Mouse (Mus musculus): ENCODE results near the gene Ormdl1. TPM values are rescaled to one million over a fixed set of nuclear protein-coding genes. Genes with fewer than 3 reads are reported as not detected.
"Not testable (repeated sequence)": the region's sequence is repeated elsewhere in the genome, so short reads cannot be mapped to it uniquely, and the experiment has no call there.

Ormdl1 gene
- polyA plus RNA-seq, 1 experiment from 2014 or later = 33.7 TPM

DNA sequence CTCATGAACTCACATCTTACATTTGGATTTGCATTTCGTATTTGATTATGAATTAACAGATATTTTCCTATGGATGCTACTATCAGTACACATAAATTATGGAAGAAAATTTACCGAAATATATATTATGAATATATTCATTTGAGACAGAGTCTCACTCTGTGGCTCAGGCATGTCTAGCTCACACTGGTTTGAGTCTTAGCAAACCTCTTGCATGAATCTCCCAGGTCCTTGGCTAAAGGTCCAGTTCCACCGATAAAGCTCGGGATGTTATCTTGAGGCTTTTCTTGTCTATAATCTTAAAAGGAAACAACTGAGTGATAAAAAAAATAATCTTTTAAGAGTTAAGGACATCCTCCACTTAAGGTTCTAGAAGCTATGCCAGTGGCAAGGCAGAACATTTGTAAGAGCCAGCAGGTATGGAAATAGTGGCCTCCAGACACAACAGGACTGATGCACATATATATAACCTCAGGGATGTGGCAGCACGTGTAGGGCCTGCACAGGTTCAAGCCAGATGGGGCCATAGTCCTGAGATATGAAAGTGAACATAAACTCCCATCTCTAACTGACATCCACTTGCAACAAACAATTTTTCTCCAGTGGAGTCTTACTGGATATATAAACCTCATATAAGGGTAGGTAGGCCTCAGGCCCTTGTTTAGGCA, 28.1 kb downstream of the Ormdl1 start:
- H3K9me3 ChIP-seq = no peaks in the 10 kb centered on the region
- no peak overlapping the region for H3K27ac ChIP-seq (replicated peaks)
- peaks cover 47% of the 10 kb centered on the region for H3K36me3 ChIP-seq
- 72% methylated on average over 5 of the region's 5 CpGs for WGBS
- no peak overlapping the region for H3K4me3 ChIP-seq
- H3K4me1 ChIP-seq = no peaks in the 10 kb centered on the region
- no peaks in the 10 kb centered on the region for H3K27me3 ChIP-seq (replicated peaks)
- H3K4me2 ChIP-seq = no peak overlapping the region
- no peak overlapping the region for H3K9ac ChIP-seq
- no peak for ATAC-seq (ENCODE audit: extremely low read depth, insufficient number of reproducible peaks, low FRiP score, low TSS enrichment)

DNA sequence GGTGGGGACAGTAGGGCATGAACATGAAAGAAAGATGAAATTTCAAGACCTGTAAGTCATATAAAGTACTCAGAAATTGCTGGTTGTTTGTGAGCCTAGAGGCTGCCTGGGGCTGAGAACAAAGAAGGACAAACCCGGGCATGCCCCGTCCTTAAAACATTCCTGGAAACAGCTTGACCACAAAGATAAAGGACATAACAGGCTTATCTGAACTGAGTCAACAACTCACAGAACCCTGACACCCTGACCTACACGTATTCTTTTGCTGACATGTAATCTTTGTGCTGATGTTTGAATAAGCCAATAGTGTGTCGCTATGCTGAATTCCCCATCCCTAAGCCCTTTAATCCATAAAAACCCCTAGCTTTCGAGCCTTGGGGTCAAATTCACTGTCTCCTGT, 36.6 kb downstream of the Ormdl1 start:
- not testable (repeated sequence) for H3K4me1 ChIP-seq; ATAC-seq (ENCODE audit: extremely low read depth, insufficient number of reproducible peaks, low FRiP score, low TSS enrichment); H3K9me3 ChIP-seq; H3K4me2 ChIP-seq; H3K9ac ChIP-seq; H3K36me3 ChIP-seq; H3K27me3 ChIP-seq (replicated peaks); H3K27ac ChIP-seq (replicated peaks); H3K4me3 ChIP-seq
- 46% methylated on average over 5 of the region's 5 CpGs for WGBS

DNA sequence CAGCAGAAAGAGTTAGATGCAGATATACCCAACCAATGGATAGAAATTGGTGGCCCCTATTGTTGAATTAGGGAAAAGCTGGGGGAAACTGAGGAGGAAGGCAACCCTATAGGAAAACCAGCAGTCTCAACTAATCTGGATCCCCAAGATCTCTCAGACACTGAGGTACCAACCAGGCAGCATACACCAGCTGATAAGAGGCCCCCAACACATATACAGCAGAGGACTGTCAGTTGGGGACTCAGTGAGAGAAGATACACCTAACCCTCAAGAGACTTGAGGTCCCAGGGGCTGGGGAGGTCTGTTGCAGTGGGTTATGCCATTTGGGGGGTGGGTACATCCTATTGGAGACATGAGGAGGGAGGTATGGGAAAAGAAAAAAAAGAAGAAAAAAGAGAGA, 38.6 kb downstream of the Ormdl1 start:
- H3K4me2 ChIP-seq = no peak overlapping the region
- H3K36me3 ChIP-seq = peaks cover 3% of the 10 kb centered on the region
- no peaks in the 10 kb centered on the region for H3K27me3 ChIP-seq (replicated peaks)
- no peak overlapping the region for H3K9ac ChIP-seq
- no peak overlapping the region for H3K4me3 ChIP-seq
- no peaks in the 10 kb centered on the region for H3K4me1 ChIP-seq
- peaks cover 6% of the 10 kb centered on the region; the same call in 1 of the 2 replicates for H3K9me3 ChIP-seq
- H3K27ac ChIP-seq (replicated peaks) = no peak overlapping the region
- no peak for ATAC-seq (ENCODE audit: extremely low read depth, insufficient number of reproducible peaks, low FRiP score, low TSS enrichment)

DNA sequence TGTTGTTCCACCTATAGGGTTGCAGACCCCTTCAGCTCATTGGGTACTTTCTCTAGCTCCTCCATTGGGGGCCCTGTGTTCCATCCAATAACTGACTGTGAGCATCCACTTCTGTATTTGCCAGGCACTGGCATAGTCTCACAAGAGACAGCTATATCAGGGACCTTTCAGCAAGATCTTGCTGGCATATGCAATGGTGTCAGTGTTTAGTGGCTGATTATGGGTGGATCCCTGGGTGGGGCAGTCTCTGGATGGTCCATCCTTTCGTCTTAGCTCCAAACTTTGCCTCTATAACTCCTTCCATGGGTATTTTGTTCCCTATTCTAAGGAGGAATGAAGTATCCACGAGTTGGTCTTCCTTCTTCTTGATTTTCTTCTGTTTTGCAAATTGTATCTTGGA, 40.5 kb downstream of the Ormdl1 start:
- WGBS = 68% methylated on average over 2 of the region's 2 CpGs

DNA sequence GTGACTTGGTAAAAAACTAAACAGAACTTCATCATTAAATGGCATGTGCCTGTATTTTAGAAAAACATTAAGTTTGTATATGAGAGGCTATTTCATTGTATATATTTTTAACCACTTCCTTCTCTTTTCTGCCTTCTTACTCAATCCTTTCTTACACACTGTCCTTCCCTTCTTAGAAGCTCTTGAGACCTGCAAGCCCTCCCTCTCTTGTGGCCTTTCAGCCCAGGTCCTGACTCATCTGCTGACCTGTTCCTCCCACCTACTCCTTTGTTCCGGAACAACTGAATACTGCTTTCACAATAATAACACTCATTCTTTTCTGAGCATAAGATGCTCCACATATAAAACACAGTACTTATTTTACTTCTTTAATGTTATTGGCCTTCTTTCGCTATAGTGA, 44.2 kb downstream of the Ormdl1 start:
- ATAC-seq (ENCODE audit: extremely low read depth, insufficient number of reproducible peaks, low FRiP score, low TSS enrichment) = no peak
- Histone ChIP-seq H3K27me3 (replicated peaks) (no peaks in the 10 kb centered on the region), H3K27ac (replicated peaks) (no peak overlapping the region), H3K36me3 (peaks cover 52% of the 10 kb centered on the region), H3K4me3 (no peak overlapping the region), H3K4me1 (no peaks in the 10 kb centered on the region), H3K9ac (no peak overlapping the region), H3K9me3 (peaks cover 6% of the 10 kb centered on the region; the same call in 1 of the 2 replicates), H3K4me2 (no peak overlapping the region)
- 88% methylated on average over 2 of the region's 2 CpGs for WGBS

More for the DNA sequence above, 40.5 kb downstream of the Ormdl1 start:
- not testable (repeated sequence) for H3K27me3 ChIP-seq (replicated peaks); H3K4me3 ChIP-seq; H3K4me2 ChIP-seq; H3K4me1 ChIP-seq; ATAC-seq (ENCODE audit: extremely low read depth, insufficient number of reproducible peaks, low FRiP score, low TSS enrichment); H3K27ac ChIP-seq (replicated peaks); H3K9ac ChIP-seq; H3K9me3 ChIP-seq
- peaks cover 22% of the 10 kb centered on the region for H3K36me3 ChIP-seq

DNA sequence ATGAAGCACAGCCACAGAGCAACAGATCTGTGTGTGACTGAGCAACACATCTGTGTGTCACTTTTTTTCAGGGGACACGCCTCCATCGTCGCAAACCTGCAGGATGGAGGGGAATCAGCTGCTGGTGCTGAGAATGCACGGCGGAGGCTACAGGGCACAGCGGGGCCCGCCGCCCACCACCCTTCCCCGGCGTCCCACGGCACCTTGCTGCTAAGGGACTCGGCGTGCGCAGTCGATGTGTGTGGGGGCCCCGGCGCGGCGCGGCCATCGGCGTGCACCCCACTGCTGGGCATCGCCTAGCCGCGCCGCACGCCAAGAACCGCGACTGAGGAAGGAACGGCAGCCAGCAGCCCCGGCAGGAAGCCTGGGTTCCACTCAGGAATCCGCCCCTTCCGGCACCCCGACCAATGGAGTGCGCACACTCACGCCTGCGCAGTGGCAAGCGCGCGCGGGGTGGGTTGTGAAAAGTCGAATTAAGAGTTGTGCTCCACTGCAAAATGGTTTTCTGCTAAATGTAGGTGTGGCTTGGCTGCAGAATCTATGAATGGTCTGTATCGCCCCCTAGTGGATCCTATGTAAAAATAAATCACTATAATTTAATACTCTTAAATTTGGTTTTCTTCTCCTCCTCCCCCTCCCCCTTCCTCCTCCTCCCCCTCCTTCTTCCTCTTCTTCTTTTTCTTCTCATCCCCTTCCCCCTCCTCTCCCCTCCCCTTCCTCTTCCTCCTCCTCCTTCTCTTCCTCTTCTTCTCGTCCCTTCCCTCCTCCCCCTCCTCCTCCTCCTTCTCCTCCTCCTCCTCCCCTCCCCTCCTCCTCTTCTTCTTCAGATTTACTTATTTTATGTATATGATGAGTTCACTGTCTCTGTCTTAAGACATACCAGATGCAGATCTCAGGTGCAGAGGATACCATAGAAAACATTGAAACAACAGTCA, 55.7 kb downstream of the Ormdl1 start, which contains the start of the genes Asdurf, Gm28551 and Asnsd1:
Gene Asdurf, minus strand, starts transcription at position 293 of the 935 bp plus-strand sequence.
Gene Gm28551, minus strand, starts transcription at position 341 of the 935 bp plus-strand sequence.
Gene Asnsd1, minus strand, starts transcription at position 426 of the 935 bp plus-strand sequence.
- peak; percentile 99 for ATAC-seq (ENCODE audit: extremely low read depth, insufficient number of reproducible peaks, low FRiP score, low TSS enrichment)
- whole genome bisulfite sequencing = under 1% methylated on average over 43 of the region's 44 CpGs
- H3K27me3 ChIP-seq (replicated peaks) = no peaks in the 10 kb centered on the region
- peaks cover 26% of the 10 kb centered on the region for H3K36me3 ChIP-seq
- peak within 1 kb of the TSS; percentile 70 for H3K4me2 ChIP-seq
- peak within 1 kb of the TSS; percentile 92 for H3K4me3 ChIP-seq
- peaks cover 3% of the 10 kb centered on the region; the same call in 1 of the 2 replicates for H3K9me3 ChIP-seq
- H3K4me1 ChIP-seq = peaks cover 7% of the 10 kb centered on the region
- peak within 1 kb of the TSS; percentile 85 for H3K27ac ChIP-seq (replicated peaks)
- peak within 1 kb of the TSS; percentile 97 for H3K9ac ChIP-seq

DNA sequence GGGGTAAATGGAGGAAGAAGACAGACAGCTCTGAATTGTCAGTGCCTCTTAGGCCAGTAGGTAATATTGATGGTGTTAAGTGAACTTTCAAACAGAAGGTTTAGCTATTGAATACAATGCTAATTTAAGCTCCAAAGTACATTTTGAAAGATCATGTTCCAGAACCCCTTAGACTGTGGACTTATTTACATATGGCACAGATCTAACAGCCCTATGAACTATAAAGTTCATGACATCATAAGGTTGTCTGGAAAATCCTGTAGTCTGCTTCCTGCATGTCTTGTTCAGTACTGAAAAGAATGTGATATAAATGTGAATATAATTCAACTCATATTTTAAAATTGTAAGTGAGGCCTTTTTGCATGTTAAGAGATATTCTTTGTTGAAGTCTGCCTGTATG, 62.1 kb downstream of the Ormdl1 start:
- no peak for ATAC-seq (ENCODE audit: extremely low read depth, insufficient number of reproducible peaks, low FRiP score, low TSS enrichment)
- Histone ChIP-seq H3K9me3 (peaks cover 3% of the 10 kb centered on the region; the same call in 1 of the 2 replicates), H3K36me3 (no peaks in the 10 kb centered on the region), H3K9ac (no peak overlapping the region), H3K4me1 (no peaks in the 10 kb centered on the region), H3K27ac (replicated peaks) (no peak overlapping the region), H3K27me3 (replicated peaks) (no peaks in the 10 kb centered on the region), H3K4me3 (no peak overlapping the region), H3K4me2 (no peak overlapping the region)

Other genes starting within 250 kb of the Ormdl1 start
- 4.8 and 5.1 TPM in 2 replicates for gene Mstn, start 235.5 kb upstream of the Ormdl1 start, polyA plus RNA-seq (2015; fragmentation: Nextera tagmentation; extraction: Ambion mirVana)
- not detected in 2 replicates for gene 1700019A02Rik, start 109.5 kb upstream of the Ormdl1 start, polyA plus RNA-seq (2015; fragmentation: Nextera tagmentation; extraction: Ambion mirVana)
- 9.0 and 10.2 TPM in 2 replicates for gene Pms1, start 77 bp upstream of the Ormdl1 start, polyA plus RNA-seq (2015; fragmentation: Nextera tagmentation; extraction: Ambion mirVana)
- gene Gm28778, start within 50 bp of the Ormdl1 start, polyA plus RNA-seq (2015; fragmentation: Nextera tagmentation; extraction: Ambion mirVana) = not detected in 2 replicates
- gene Osgepl1, start 16.5 kb downstream of the Ormdl1 start, polyA plus RNA-seq (2015; fragmentation: Nextera tagmentation; extraction: Ambion mirVana) = 24.6 and 26.6 TPM in 2 replicates
- gene Asdurf, start 55.5 kb downstream of the Ormdl1 start, polyA plus RNA-seq (2015; fragmentation: Nextera tagmentation; extraction: Ambion mirVana) = not detected in 2 replicates
- 0.38 and 0.56 TPM in 2 replicates for gene Gm28551, start 55.6 kb downstream of the Ormdl1 start, polyA plus RNA-seq (2015; fragmentation: Nextera tagmentation; extraction: Ambion mirVana)
- 60.0 and 66.2 TPM in 2 replicates for gene Asnsd1, start 55.7 kb downstream of the Ormdl1 start, polyA plus RNA-seq (2015; fragmentation: Nextera tagmentation; extraction: Ambion mirVana)

Measured in heart, embryonic 13.5 days (tissue).